Mouse (Mus musculus): ENCODE measurements around the gene Slc29a1. TPM values are rescaled to one million over a fixed set of nuclear protein-coding genes. Genes with fewer than 3 reads are reported as not detected.

The Slc29a1 gene
- polyA plus RNA-seq, 1 experiment: 109 TPM

GRCm38 (mm10) chr17:45538394-45538793 lies 61.0 kb downstream of the Slc29a1 start:
- H3K27ac ChIP-seq (ENCODE audit: control insufficient read depth, insufficient read depth, low read depth, low read length, poor library complexity): no peak overlapping the region
- no peak overlapping the region for H3K4me3 ChIP-seq (replicated peaks; ENCODE audit: control insufficient read depth, low read depth, low read length)
- 53% methylated on average over 4 of the region's 4 CpGs for WGBS
- TF ChIP-seq POLR2A (IDR thresholded peaks at IDR 0.05; ENCODE audit: borderline replicate concordance, control insufficient read depth, low read depth, low read length) (no peak), CTCF (IDR thresholded peaks at IDR 0.05; ENCODE audit: control insufficient read depth, insufficient read depth, low read length) (no peak)
- H3K4me1 ChIP-seq (ENCODE audit: control insufficient read depth, insufficient read depth, low read length): no peaks in the 10 kb centered on the region

- 11% methylated on average over 5 of the region's 5 CpGs for WGBS
- Histone ChIP-seq H3K4me1 (ENCODE audit: control insufficient read depth, insufficient read depth, low read length) (no peaks in the 10 kb centered on the region), H3K4me3 (replicated peaks; ENCODE audit: control insufficient read depth, low read depth, low read length) (no peak overlapping the region), H3K27ac (ENCODE audit: control insufficient read depth, insufficient read depth, low read depth, low read length, poor library complexity) (no peak overlapping the region)
- no peak for TF ChIP-seq CTCF (IDR thresholded peaks at IDR 0.05; ENCODE audit: control insufficient read depth, insufficient read depth, low read length)
- TF ChIP-seq POLR2A (IDR thresholded peaks at IDR 0.05; ENCODE audit: borderline replicate concordance, control insufficient read depth, low read depth, low read length): no peak
Measured at GRCm38 (mm10) chr17:45536264-45536663, 63.1 kb downstream of the Slc29a1 start.

Other genes with a start within 250 kb of the Slc29a1 start
- 28.3 and 44.9 TPM in 2 replicates for gene Cdc5l, start 165.9 kb downstream of the Slc29a1 start, polyA plus RNA-seq (2011; ENCODE audit: insufficient read depth, insufficient read length, low replicate concordance, missing spikeins)
- not detected in 2 replicates for gene Spats1, start 124.2 kb downstream of the Slc29a1 start, polyA plus RNA-seq (2011; ENCODE audit: insufficient read depth, insufficient read length, low replicate concordance, missing spikeins)
- gene Aars2, start 92.8 kb downstream of the Slc29a1 start, polyA plus RNA-seq (2011; ENCODE audit: insufficient read depth, insufficient read length, low replicate concordance, missing spikeins): 3.7 and 10.1 TPM in 2 replicates
- 0.41 TPM in 1 of 2 replicates, not detected in the other for gene Tcte1, start 76.2 kb downstream of the Slc29a1 start, polyA plus RNA-seq (2011; ENCODE audit: insufficient read depth, insufficient read length, low replicate concordance, missing spikeins)
- 1.5 and 4.3 TPM in 2 replicates for gene Tmem151b, start 49.9 kb downstream of the Slc29a1 start, polyA plus RNA-seq (2011; ENCODE audit: insufficient read depth, insufficient read length, low replicate concordance, missing spikeins)
- 6.9 and 14.8 TPM in 2 replicates for gene Nfkbie, start 43.9 kb downstream of the Slc29a1 start, polyA plus RNA-seq (2011; ENCODE audit: insufficient read depth, insufficient read length, low replicate concordance, missing spikeins)
- gene Slc35b2, start 35.7 kb downstream of the Slc29a1 start, polyA plus RNA-seq (2011; ENCODE audit: insufficient read depth, insufficient read length, low replicate concordance, missing spikeins): 14.7 and 22.7 TPM in 2 replicates
- gene Hsp90ab1, start 26.3 kb downstream of the Slc29a1 start, polyA plus RNA-seq (2011; ENCODE audit: insufficient read depth, insufficient read length, low replicate concordance, missing spikeins): 576 and 1,077 TPM in 2 replicates
- 9.3 TPM in 1 of 2 replicates, not detected in the other for gene Mymx, start 2.5 kb upstream of the Slc29a1 start, polyA plus RNA-seq (2011; ENCODE audit: insufficient read depth, insufficient read length, low replicate concordance, missing spikeins)
- 6.7 TPM in 1 of 2 replicates, not detected in the other for gene Capn11, start 59.7 kb upstream of the Slc29a1 start, polyA plus RNA-seq (2011; ENCODE audit: insufficient read depth, insufficient read length, low replicate concordance, missing spikeins)
- 43.4 and 56.4 TPM in 2 replicates for gene Mrpl14, start 86.7 kb upstream of the Slc29a1 start, polyA plus RNA-seq (2011; ENCODE audit: insufficient read depth, insufficient read length, low replicate concordance, missing spikeins)
- 16.2 and 19.1 TPM in 2 replicates for gene Tmem63b, start 87.3 kb upstream of the Slc29a1 start, polyA plus RNA-seq (2011; ENCODE audit: insufficient read depth, insufficient read length, low replicate concordance, missing spikeins)
- not detected in 2 replicates for gene 1600014C23Rik, start 134.2 kb upstream of the Slc29a1 start, polyA plus RNA-seq (2011; ENCODE audit: insufficient read depth, insufficient read length, low replicate concordance, missing spikeins)

All from bone marrow, adult 2 months (tissue).